Mouse (Mus musculus) forebrain, embryonic 15.5 days (tissue): ENCODE measurements around the gene Nsmce1. TPM values are rescaled to one million over a fixed set of nuclear protein-coding genes. Genes with fewer than 3 reads are reported as not detected.

Source experiments
- ATAC-seq: fragments of 200-750 bp; cut with Nextera tagmentation; replicated peaks from 2 replicates; pipeline ENCODE4 v1.8.0; 2017; ENCODE audit warnings: mild to moderate bottlenecking, moderate TSS enrichment, moderate library complexity
- H3K27ac ChIP-seq: fragments of 300-500 bp; sonication (generic); replicated peaks from 2 replicates; pipeline ENCODE4 v1.5.1; 2015; ENCODE audit warnings: mild to moderate bottlenecking, inconsistent platforms
- H3K27me3 ChIP-seq: fragments of 300-500 bp; sonication (generic); 2 replicates; pipeline ENCODE4 v1.6.1; 2015; ENCODE audit warnings: inconsistent platforms
- H3K36me3 ChIP-seq: fragments of 300-500 bp; sonication (generic); 2 replicates; pipeline ENCODE4 v1.6.1; 2015; ENCODE audit warnings: mild to moderate bottlenecking, inconsistent platforms
- H3K4me1 ChIP-seq: fragments of 300-500 bp; sonication (generic); 2 replicates; pipeline ENCODE4 v1.6.1; 2015; ENCODE audit warnings: inconsistent platforms
- H3K4me2 ChIP-seq: fragments of 300-500 bp; sonication (generic); replicated peaks from 2 replicates; pipeline ENCODE4 v1.6.1; 2015; ENCODE audit warnings: mild to moderate bottlenecking, inconsistent platforms
- H3K4me3 ChIP-seq: fragments of 300-500 bp; sonication (generic); 2 replicates; pipeline ENCODE4 v1.5.1; 2015; ENCODE audit warnings: mild to moderate bottlenecking, inconsistent platforms
- H3K9ac ChIP-seq: fragments of 300-500 bp; sonication (generic); replicated peaks from 2 replicates; pipeline ENCODE4 v1.6.1; 2015; ENCODE audit warnings: mild to moderate bottlenecking, inconsistent platforms
- H3K9me3 ChIP-seq: fragments of 300-500 bp; sonication (generic); 2 replicates; pipeline ENCODE4 v1.6.1; 2016; ENCODE audit warnings: inconsistent platforms
- WGBS: fragments of 180-500 bp; shearing (Covaris S2); methylation state at CpG from one replicate; pipeline ENCODE4 v1.1.7; 2015; ENCODE audit warnings: mixed read lengths; 5-methylcytosine and 5-hydroxymethylcytosine counted together
- polyA plus RNA-seq: library from polyadenylated mRNA; unstranded; fragments of >200 nt; fragmentation: Nextera tagmentation; extraction: Ambion mirVana; gene quantifications from 2 replicates; pipeline ENCODE4 v1.2.1, GENCODE M21; 2015

The Nsmce1 gene
- polyA plus RNA-seq, 1 experiment from 2014 or later, result 119 TPM

DNA sequence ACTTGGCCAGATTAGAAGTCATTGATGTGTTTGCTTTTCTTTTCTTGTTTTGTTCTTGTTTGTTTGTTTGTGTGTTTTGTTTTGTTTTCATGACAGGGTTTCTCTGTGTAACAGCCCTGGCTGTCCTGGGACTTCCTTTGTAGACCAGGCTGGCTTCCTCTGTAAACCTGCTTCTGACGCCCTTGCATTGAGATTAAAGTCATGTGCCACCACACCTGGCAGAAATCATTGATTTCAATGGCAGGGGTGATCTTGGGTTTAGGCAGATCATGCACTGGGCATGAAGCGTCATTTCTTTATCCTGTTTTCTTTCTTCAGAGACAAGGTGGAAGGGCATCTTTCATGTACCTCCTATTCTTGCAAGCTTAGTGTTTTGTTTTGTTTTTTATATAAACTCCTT is 15.9 kb upstream of the Nsmce1 start:
- no peaks in the 10 kb centered on the region for H3K27me3 ChIP-seq
- H3K27ac ChIP-seq, result no peak overlapping the region
- no peak overlapping the region for H3K4me3 ChIP-seq
- no peak for ATAC-seq
- no peak overlapping the region for H3K9ac ChIP-seq
- no peaks in the 10 kb centered on the region for H3K4me1 ChIP-seq
- H3K4me2 ChIP-seq, result no peak overlapping the region
- no peaks in the 10 kb centered on the region for H3K9me3 ChIP-seq
- H3K36me3 ChIP-seq, result no peaks in the 10 kb centered on the region
- WGBS, result 88% methylated on average over 2 of the region's 2 CpGs

GRCm38 (mm10) chr7:125505568-125505967 is 14.2 kb upstream of the Nsmce1 start:
- H3K9me3 ChIP-seq, result no peaks in the 10 kb centered on the region
- WGBS, result 71% methylated on average over 10 of the region's 10 CpGs
- no peak overlapping the region for H3K4me3 ChIP-seq
- H3K27ac ChIP-seq, result no peak overlapping the region
- no peak for ATAC-seq
- no peaks in the 10 kb centered on the region for H3K27me3 ChIP-seq
- no peaks in the 10 kb centered on the region for H3K4me1 ChIP-seq
- H3K9ac ChIP-seq, result no peak overlapping the region
- H3K4me2 ChIP-seq, result no peak overlapping the region
- H3K36me3 ChIP-seq, result no peaks in the 10 kb centered on the region

GRCm38 (mm10) chr7:125504618-125505017 is 13.2 kb upstream of the Nsmce1 start:
- Histone ChIP-seq H3K4me1 (no peaks in the 10 kb centered on the region), H3K36me3 (no peaks in the 10 kb centered on the region), H3K27me3 (no peaks in the 10 kb centered on the region), H3K9ac (no peak overlapping the region), H3K9me3 (no peaks in the 10 kb centered on the region), H3K4me2 (no peak overlapping the region), H3K4me3 (no peak overlapping the region), H3K27ac (no peak overlapping the region)
- ATAC-seq, result no peak
- 91% methylated on average over 5 of the region's 5 CpGs for WGBS

- 80% methylated on average over 5 of the region's 5 CpGs for WGBS
- ATAC-seq, result no peak
- Histone ChIP-seq H3K9me3 (no peaks in the 10 kb centered on the region), H3K4me2 (no peak overlapping the region), H3K9ac (no peak overlapping the region), H3K27ac (no peak overlapping the region), H3K27me3 (no peaks in the 10 kb centered on the region), H3K36me3 (no peaks in the 10 kb centered on the region), H3K4me1 (no peaks in the 10 kb centered on the region), H3K4me3 (no peak overlapping the region)
Measured at GRCm38 (mm10) chr7:125503374-125504092, 12.1 kb upstream of the Nsmce1 start.

DNA sequence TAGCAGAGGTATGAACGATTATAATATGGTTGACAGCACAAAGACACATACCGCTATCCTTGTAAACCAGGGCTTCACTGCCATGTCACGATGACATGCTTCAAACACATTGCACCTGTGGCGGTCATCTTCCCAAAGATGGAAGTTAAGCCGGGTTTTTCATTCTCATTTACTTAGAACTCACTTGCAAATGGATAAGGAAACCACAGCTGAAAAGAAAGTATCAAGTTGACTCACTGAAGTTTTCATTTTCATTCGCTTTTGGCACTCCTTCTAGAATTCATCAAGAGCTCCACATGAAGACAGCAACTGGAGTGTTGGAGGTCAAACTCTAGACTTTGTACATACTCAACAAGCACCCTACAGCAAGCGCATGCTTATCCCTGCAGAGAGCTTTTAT is 9.5 kb upstream of the Nsmce1 start:
- H3K4me1 ChIP-seq, result no peaks in the 10 kb centered on the region
- ATAC-seq, result no peak
- H3K4me3 ChIP-seq, result no peak overlapping the region
- H3K36me3 ChIP-seq, result no peaks in the 10 kb centered on the region
- H3K9me3 ChIP-seq, result no peaks in the 10 kb centered on the region
- no peak overlapping the region for H3K4me2 ChIP-seq
- no peak overlapping the region for H3K27ac ChIP-seq
- 95% methylated on average over 7 of the region's 7 CpGs for WGBS
- no peaks in the 10 kb centered on the region for H3K27me3 ChIP-seq
- no peak overlapping the region for H3K9ac ChIP-seq

- Histone ChIP-seq H3K27me3 (no peaks in the 10 kb centered on the region), H3K9me3 (no peaks in the 10 kb centered on the region), H3K27ac (no peak overlapping the region), H3K36me3 (no peaks in the 10 kb centered on the region), H3K4me1 (no peaks in the 10 kb centered on the region), H3K4me3 (no peak overlapping the region), H3K9ac (no peak overlapping the region), H3K4me2 (no peak overlapping the region)
- WGBS, result 69% methylated on average over 13 of the region's 13 CpGs
- ATAC-seq, result no peak
Measured at GRCm38 (mm10) chr7:125499927-125500868, 8.8 kb upstream of the Nsmce1 start.

DNA sequence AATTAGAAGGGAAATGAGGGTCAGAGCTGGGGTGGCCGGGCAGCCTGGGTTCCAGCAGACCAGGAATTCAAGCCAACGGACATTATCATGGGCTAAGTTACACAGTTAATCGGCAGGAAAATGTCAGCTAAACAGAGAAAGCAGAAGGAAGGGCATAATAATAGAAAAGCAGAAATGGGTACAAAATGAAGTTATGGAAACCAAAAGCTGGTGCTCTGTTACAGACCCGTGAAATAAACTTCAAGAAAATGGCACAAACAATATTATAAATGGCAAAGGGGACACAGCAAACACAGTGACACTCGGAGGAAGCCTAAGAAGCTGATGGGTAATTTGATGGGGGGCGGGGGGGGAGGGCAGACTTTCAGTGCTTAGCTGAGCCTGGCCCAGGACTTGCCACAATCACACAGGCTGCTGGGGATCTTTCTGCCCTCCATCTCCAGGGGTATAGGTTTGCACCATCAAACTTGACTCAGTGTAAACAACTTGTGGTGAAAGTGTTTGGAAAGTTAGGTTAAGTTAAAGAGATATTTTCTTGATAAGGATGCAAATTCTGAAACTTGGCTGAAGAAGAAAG is 4.6 kb upstream of the Nsmce1 start:
- no peaks in the 10 kb centered on the region for H3K9me3 ChIP-seq
- peaks cover 7% of the 10 kb centered on the region for H3K4me1 ChIP-seq
- no peak overlapping the region for H3K4me3 ChIP-seq
- ATAC-seq, result no peak
- no peak overlapping the region for H3K9ac ChIP-seq
- H3K4me2 ChIP-seq, result no peak overlapping the region
- H3K27me3 ChIP-seq, result no peaks in the 10 kb centered on the region
- no peaks in the 10 kb centered on the region for H3K36me3 ChIP-seq
- 88% methylated on average over 6 of the region's 6 CpGs for WGBS
- no peak overlapping the region for H3K27ac ChIP-seq

DNA sequence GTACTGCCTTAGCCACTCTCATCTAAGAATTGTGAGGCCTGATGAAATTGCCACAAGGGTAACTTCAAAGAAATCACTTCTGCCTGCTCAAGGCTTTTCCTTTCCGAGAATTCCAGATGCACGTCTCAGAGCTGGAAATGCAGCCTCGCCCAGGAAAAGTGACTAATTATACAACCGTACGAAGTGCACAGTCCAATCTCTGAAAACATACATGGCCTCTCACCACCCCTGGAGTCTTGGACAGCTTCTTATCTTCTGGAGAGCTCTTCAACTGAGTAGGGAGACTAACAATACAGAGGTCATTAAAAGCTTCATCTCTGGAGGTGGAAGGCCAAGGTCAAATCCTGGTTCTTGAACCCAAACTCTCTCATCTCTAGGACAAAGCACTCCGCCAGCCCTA is 1.2 kb upstream of the Nsmce1 start:
- Histone ChIP-seq H3K4me3 (no peak overlapping the region), H3K9me3 (no peaks in the 10 kb centered on the region), H3K4me1 (peaks cover 24% of the 10 kb centered on the region), H3K36me3 (no peaks in the 10 kb centered on the region), H3K9ac (no peak overlapping the region), H3K27ac (no peak overlapping the region), H3K4me2 (no peak overlapping the region), H3K27me3 (no peaks in the 10 kb centered on the region)
- WGBS, result 87% methylated on average over 6 of the region's 6 CpGs
- no peak for ATAC-seq

- Histone ChIP-seq H3K4me2 (peak overlapping the region; percentile 53), H3K27ac (peak overlapping the region; percentile 85), H3K4me1 (peaks cover 24% of the 10 kb centered on the region), H3K36me3 (no peaks in the 10 kb centered on the region), H3K27me3 (no peaks in the 10 kb centered on the region), H3K9me3 (no peaks in the 10 kb centered on the region), H3K9ac (peak overlapping the region; percentile 70), H3K4me3 (peak overlapping the region; percentile 53)
- ATAC-seq, result peak; percentile 49; the same call in 1 of the 2 replicates
- 9% methylated on average over 12 of the region's 12 CpGs for WGBS
Measured at GRCm38 (mm10) chr7:125491760-125492159, 364 bp upstream of the Nsmce1 start.

DNA sequence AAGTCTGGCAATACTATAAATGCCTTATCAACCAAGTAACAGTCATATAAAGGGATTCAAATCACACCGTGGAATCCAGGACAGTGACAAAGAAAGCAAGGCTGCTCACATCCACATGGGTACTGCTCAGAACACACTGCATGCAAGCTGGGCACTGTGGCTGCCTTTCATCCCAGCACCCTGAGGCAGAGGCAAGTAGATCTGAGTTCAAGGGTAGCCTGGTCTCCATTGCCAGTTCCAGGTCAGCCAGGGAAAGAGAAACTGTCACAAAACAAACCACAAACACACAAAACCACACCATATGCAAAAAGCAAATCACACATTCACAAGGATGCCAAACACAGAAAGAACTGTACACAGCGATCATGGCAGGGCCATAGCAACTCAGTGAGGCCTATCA is 1.8 kb downstream of the Nsmce1 start:
- H3K9ac ChIP-seq, result no peak overlapping the region
- H3K36me3 ChIP-seq, result peaks cover 8% of the 10 kb centered on the region; the same call in 1 of the 2 replicates
- no peaks in the 10 kb centered on the region for H3K27me3 ChIP-seq
- ATAC-seq, result no peak
- H3K27ac ChIP-seq, result no peak overlapping the region
- no peaks in the 10 kb centered on the region for H3K9me3 ChIP-seq
- no peak overlapping the region for H3K4me3 ChIP-seq
- 84% methylated on average over 2 of the region's 2 CpGs for WGBS
- peaks cover 24% of the 10 kb centered on the region for H3K4me1 ChIP-seq
- no peak overlapping the region for H3K4me2 ChIP-seq

- H3K4me1 ChIP-seq, result peaks cover 24% of the 10 kb centered on the region
- no peak overlapping the region for H3K9ac ChIP-seq
- no peak for ATAC-seq
- no peak overlapping the region for H3K4me2 ChIP-seq
- H3K9me3 ChIP-seq, result no peaks in the 10 kb centered on the region
- whole genome bisulfite sequencing, result 76% methylated on average over 6 of the region's 6 CpGs
- H3K27me3 ChIP-seq, result no peaks in the 10 kb centered on the region
- H3K27ac ChIP-seq, result no peak overlapping the region
- H3K4me3 ChIP-seq, result no peak overlapping the region
- peaks cover 8% of the 10 kb centered on the region; the same call in 1 of the 2 replicates for H3K36me3 ChIP-seq
Measured at GRCm38 (mm10) chr7:125488706-125489105, 2.7 kb downstream of the Nsmce1 start.

- WGBS, result 93% methylated on average over 10 of the region's 10 CpGs
- Histone ChIP-seq H3K9ac (no peak overlapping the region), H3K27ac (no peak overlapping the region), H3K4me1 (peaks cover 23% of the 10 kb centered on the region), H3K9me3 (no peaks in the 10 kb centered on the region), H3K27me3 (no peaks in the 10 kb centered on the region), H3K4me3 (no peak overlapping the region), H3K36me3 (peaks cover 8% of the 10 kb centered on the region; the same call in 1 of the 2 replicates), H3K4me2 (no peak overlapping the region)
- ATAC-seq, result no peak
Measured at GRCm38 (mm10) chr7:125487126-125487525, 4.3 kb downstream of the Nsmce1 start.
